Comparison of ENCODE assay signal across 20 mouse cellular contexts in genomic region chr17:5014327-5014957, GRCm38 (mm10). TPM values are rescaled to one million over a fixed set of nuclear protein-coding genes. Genes with fewer than 3 reads are reported as not detected.
DNase-seq lines count a peak whose midpoint lies in the region; ATAC-seq and TF ChIP-seq lines count a peak whose summit lies in the region.
"Had no signal": no experiment of that assay in that cellular context is flagged by ENCODE, and none has a peak within 500 bp of the region (broad histone marks: within the 10 kb centered on the region; RNA-seq: fewer than 3 reads in every experiment).

No protein-coding gene starts in this region.

- peaks cover 33% of the 10 kb centered on the region for H3K79me2 ChIP-seq in liver, adult 2 months (ENCODE audit: control insufficient read depth, insufficient read depth, low read length)

- 0 out of 2 replicates have a peak, but pooled peaks have one; percentile 31 for ATAC-seq in intestine, postnatal 0 days
- ATAC-seq in liver, embryonic 14.5 days (ENCODE audit: insufficient read depth): no peak
- ATAC-seq in stomach, postnatal 0 days (ENCODE audit: low FRiP score, low TSS enrichment): no peak
- ATAC-seq: forebrain, embryonic 16.5 days had no signal

- 21% methylated on average over 23 of the region's 23 CpGs for whole genome bisulfite sequencing in liver, adult 2 months
- WGBS in intestine, postnatal 0 days: 44% methylated on average over 23 of the region's 23 CpGs
- WGBS in liver, embryonic 14.5 days (ENCODE audit: insufficient replicate concordance): 78% methylated on average over 23 of the region's 23 CpGs
- WGBS in stomach, postnatal 0 days: 79% methylated on average over 23 of the region's 23 CpGs

- peaks cover 29% of the 10 kb centered on the region for H3K4me1 ChIP-seq in liver, adult 2 months (ENCODE audit: control insufficient read depth, insufficient read depth, low read length)
- peaks cover 9% of the 10 kb centered on the region; the same call in 1 of the 2 replicates for H3K4me1 ChIP-seq in intestine, postnatal 0 days (replicated peaks; ENCODE audit: control insufficient read depth, insufficient read depth, low read length)
- peaks cover 0 to 27% of the 10 kb centered on the region in 2 experiments; a peak in 2 of 4 replicates for H3K4me1 ChIP-seq in liver, embryonic 14.5 days (replicated peaks; ENCODE audit: control insufficient read depth in 2 of 2, insufficient read depth in 2 of 2, low read length in 1 of 2)
- H3K4me1 ChIP-seq in stomach, postnatal 0 days (replicated peaks; ENCODE audit: control insufficient read depth, insufficient read depth): peaks cover 3% of the 10 kb centered on the region; the same call in 1 of the 2 replicates

- peak overlapping the region; percentile 53 for H3K27ac ChIP-seq in liver, adult 2 months (replicated peaks; ENCODE audit: insufficient read depth, low read depth, low read length)
- peak overlapping the region; percentile 67 for H3K27ac ChIP-seq in intestine, postnatal 0 days (ENCODE audit: low read depth, low read length)
- H3K27ac ChIP-seq in liver, embryonic 14.5 days: no peak overlapping the region
- H3K27ac ChIP-seq in stomach, postnatal 0 days (replicated peaks): no peak overlapping the region
- H3K27ac ChIP-seq: heart, embryonic 13.5 days; neural tube, embryonic 12.5 days had no signal

- H3K9me3 ChIP-seq in intestine, postnatal 0 days (ENCODE audit: control insufficient read depth): no peaks in the 10 kb centered on the region
- H3K9me3 ChIP-seq in liver, embryonic 14.5 days (ENCODE audit: control insufficient read depth, low read length): no peaks in the 10 kb centered on the region
- H3K9me3 ChIP-seq in stomach, postnatal 0 days (ENCODE audit: control insufficient read depth, low read length): no peaks in the 10 kb centered on the region
- H3K9me3 ChIP-seq: heart, embryonic 13.5 days; neural tube, embryonic 12.5 days had no signal

- DNase-seq in liver, adult 2 months (ENCODE audit: extremely low read depth, low read depth, low spot score): peak; percentile 95
- DNase-seq in liver: no peak
- no peak for DNase-seq in liver, embryonic 14.5 days (ENCODE audit: low read depth in 3 of 3, low spot score in 3 of 3)
- DNase-seq in right cerebral cortex, postnatal 36 days (ENCODE audit: low spot score in 2 of 2): no peak
- no peak for DNase-seq in neural tube, embryonic 10.5 days (ENCODE audit: extremely low spot score, low spot score)
- DNase-seq in stomach, postnatal 0 days (ENCODE audit: low spot score): no peak
- DNase-seq: adrenal gland, postnatal 25 days; cerebellum, adult 11 months; cerebellum, adult 9-11 months; gastrocnemius, postnatal 14 days; heart, adult 11 months; heart, postnatal 14 days; lung, postnatal 4 days; midbrain, embryonic 14.5 days; right cerebral cortex, postnatal 14 days; thymus, postnatal 14 days had no signal

- no peak for TF ChIP-seq CTCF in liver, adult 2 months (IDR thresholded peaks at IDR 0.05; ENCODE audit: low read depth, low read length)
- no peak for TF ChIP-seq CTCF in intestine, postnatal 0 days (IDR thresholded peaks at IDR 0.05; ENCODE audit: low read depth)
- no peak for TF ChIP-seq CTCF in liver, embryonic 14.5 days (IDR thresholded peaks at IDR 0.05; ENCODE audit: low read depth)
- TF ChIP-seq CTCF in stomach, postnatal 0 days (IDR thresholded peaks at IDR 0.05; ENCODE audit: low read depth): no peak

- H3K4me3 ChIP-seq in liver, adult 2 months (ENCODE audit: insufficient read depth, low read depth, low read length): peak overlapping the region; percentile 9
- H3K4me3 ChIP-seq in intestine, postnatal 0 days (ENCODE audit: low read depth, low read length): 0 out of 2 replicates have a peak overlapping the region, but pooled peaks have one; percentile 11
- H3K4me3 ChIP-seq in liver, embryonic 14.5 days (ENCODE audit: insufficient read depth in 1 of 2, low read depth in 2 of 2, low read length in 2 of 2): no peak overlapping the region
- H3K4me3 ChIP-seq in stomach, postnatal 0 days (ENCODE audit: low read depth, low read length): no peak overlapping the region
- H3K4me3 ChIP-seq: heart, embryonic 13.5 days; neural tube, embryonic 12.5 days had no signal

- no peak for TF ChIP-seq EP300 in liver, embryonic 14.5 days (IDR thresholded peaks at IDR 0.05; ENCODE audit: low read depth)
- TF ChIP-seq EP300 in stomach, postnatal 0 days (optimal IDR thresholded peaks at IDR 0.05): no peak

- no peaks in the 10 kb centered on the region for H3K27me3 ChIP-seq in liver, adult 2 months (ENCODE audit: control insufficient read depth, insufficient read depth, low read length)
- no peaks in the 10 kb centered on the region for H3K27me3 ChIP-seq in intestine, postnatal 0 days (replicated peaks; ENCODE audit: control insufficient read depth, insufficient read depth, low read length)
- no peaks in the 10 kb centered on the region for H3K27me3 ChIP-seq in liver, embryonic 14.5 days (ENCODE audit: control insufficient read depth, insufficient read depth, low read length)
- H3K27me3 ChIP-seq in stomach, postnatal 0 days (ENCODE audit: control insufficient read depth, insufficient read depth, low read length): no peaks in the 10 kb centered on the region
- H3K27me3 ChIP-seq: heart, embryonic 13.5 days; neural tube, embryonic 12.5 days had no signal

- peak overlapping the region; percentile 46 for H3K4me2 ChIP-seq in intestine, postnatal 0 days (replicated peaks; ENCODE audit: low read depth)
- H3K4me2 ChIP-seq in liver, embryonic 14.5 days (ENCODE audit: low read depth): peak overlapping the region; percentile 38
- no peak overlapping the region for H3K4me2 ChIP-seq in stomach, postnatal 0 days (replicated peaks; ENCODE audit: low read depth)
- H3K4me2 ChIP-seq: heart, embryonic 13.5 days; neural tube, embryonic 12.5 days had no signal

- H3K36me3 ChIP-seq in liver, adult 2 months (ENCODE audit: control insufficient read depth, insufficient read depth, low read length): no peaks in the 10 kb centered on the region
- H3K36me3 ChIP-seq in intestine, postnatal 0 days (ENCODE audit: control insufficient read depth, insufficient read depth): no peaks in the 10 kb centered on the region
- H3K36me3 ChIP-seq in liver, embryonic 14.5 days (replicated peaks; ENCODE audit: control insufficient read depth, insufficient read depth, low read depth): no peaks in the 10 kb centered on the region
- no peaks in the 10 kb centered on the region; the same call in 1 of the 2 replicates for H3K36me3 ChIP-seq in stomach, postnatal 0 days (ENCODE audit: control insufficient read depth, insufficient read depth, low read length)

- TF ChIP-seq POLR2A in liver, adult 2 months (IDR thresholded peaks at IDR 0.05; ENCODE audit: extremely low read depth, insufficient read depth, low read length): no peak

- H3K9ac ChIP-seq in liver, adult 2 months (ENCODE audit: low read depth, low read length): 0 out of 2 replicates have a peak overlapping the region, but pooled peaks have one; percentile 1
- H3K9ac ChIP-seq in intestine, postnatal 0 days (ENCODE audit: low read depth, low read length): 0 out of 2 replicates have a peak overlapping the region, but pooled peaks have one; percentile 19
- H3K9ac ChIP-seq in liver, embryonic 14.5 days (replicated peaks): no peak overlapping the region
- H3K9ac ChIP-seq in stomach, postnatal 0 days (ENCODE audit: low read length): no peak overlapping the region
- H3K9ac ChIP-seq: heart, embryonic 13.5 days; neural tube, embryonic 12.5 days had no signal

RNA-seq across cellular contexts. Expression of gene Arid1b, which starts 20.3 kb away (rescaled TPM):
- total RNA-seq in liver, adult 2 months (2014; rRNA removed): 9.7 and 12.5 TPM in 2 replicates
- polyA plus RNA-seq in liver, adult 2 months (2012; rRNA removed): 11.7 and 12.1 TPM in 2 replicates
- 4.8 and 4.9 TPM in 2 replicates for polyA plus RNA-seq in intestine, postnatal 0 days (2015; fragmentation: Nextera tagmentation; extraction: Ambion mirVana)
- polyA plus RNA-seq in liver, embryonic 14.5 days (2012; rRNA removed): 2.3 and 2.6 TPM in 2 replicates
- 2.9 and 3.1 TPM in 2 replicates for polyA plus RNA-seq in liver, embryonic 14.5 days (2014; fragmentation: Nextera tagmentation; extraction: Ambion mirVana)
- 5.6 and 5.9 TPM in 2 replicates for polyA plus RNA-seq in stomach, postnatal 0 days (2015; fragmentation: Nextera tagmentation; extraction: Ambion mirVana)

Comparison
In these comparisons a context has a peak if more than half of its experiments do, and no peak if none do; other contexts are left out.
1. H3K27ac ChIP-seq: peak in liver, adult 2 months (single experiment) and intestine, postnatal 0 days (single experiment); none in liver, embryonic 14.5 days (single experiment) and stomach, postnatal 0 days (single experiment).
2. H3K4me3 ChIP-seq: peak in liver, adult 2 months (single experiment) and intestine, postnatal 0 days (single experiment); none in liver, embryonic 14.5 days (0 of 2) and stomach, postnatal 0 days (single experiment).
3. H3K9ac ChIP-seq: peak in liver, adult 2 months (single experiment) and intestine, postnatal 0 days (single experiment); none in liver, embryonic 14.5 days (single experiment) and stomach, postnatal 0 days (single experiment).